Mouse (Mus musculus) lung, adult 2 months (tissue): ENCODE measurements around the gene Tex46.

ENCODE experiments used
- CTCF ChIP-seq: fragments of 200-500 bp; IDR thresholded peaks from 2 replicates; pipeline ENCODE4 v1.5.1; 2011; ENCODE audit warnings: mild to moderate bottlenecking, low read length, control low read depth; ENCODE audit not compliant: insufficient read depth
- POLR2A ChIP-seq: fragments of 200-500 bp; IDR thresholded peaks from 2 replicates; pipeline ENCODE4 v1.6.1; 2011; ENCODE audit warnings: low read depth, mild to moderate bottlenecking, control low read depth, low read length, borderline replicate concordance; ENCODE audit errors: extremely low read depth

DNA sequence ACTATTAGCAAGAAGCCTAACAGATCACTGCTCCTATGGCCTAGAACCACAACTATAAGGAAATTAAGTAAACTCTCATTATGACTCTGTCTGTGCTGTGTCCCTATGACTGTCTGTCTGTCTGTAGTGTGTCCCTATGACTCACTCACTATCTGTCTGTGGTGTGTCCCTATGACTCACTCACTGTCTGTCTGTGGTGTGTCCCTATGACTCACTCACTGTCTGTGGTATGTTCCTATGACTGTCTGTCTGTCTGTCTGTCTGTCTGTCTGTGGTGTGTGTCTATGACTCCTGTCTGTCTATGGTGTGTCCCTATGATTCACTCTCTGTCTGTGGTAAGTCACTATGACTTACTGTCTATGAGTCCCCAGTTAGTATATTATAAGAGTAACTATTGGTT is 40.2 kb upstream of the Tex46 start:
- no peak for TF ChIP-seq CTCF
- TF ChIP-seq POLR2A: no peak
